Mouse (Mus musculus) kidney, postnatal 10 days (tissue): Measurements from ENCODE around the gene Pigb.

ENCODE experiments used
- DNase-seq: peaks from one replicate; pipeline ENCODE4 v3.0.0; 2021; ENCODE audit warnings: mixed read lengths

The Pigb gene

DNA sequence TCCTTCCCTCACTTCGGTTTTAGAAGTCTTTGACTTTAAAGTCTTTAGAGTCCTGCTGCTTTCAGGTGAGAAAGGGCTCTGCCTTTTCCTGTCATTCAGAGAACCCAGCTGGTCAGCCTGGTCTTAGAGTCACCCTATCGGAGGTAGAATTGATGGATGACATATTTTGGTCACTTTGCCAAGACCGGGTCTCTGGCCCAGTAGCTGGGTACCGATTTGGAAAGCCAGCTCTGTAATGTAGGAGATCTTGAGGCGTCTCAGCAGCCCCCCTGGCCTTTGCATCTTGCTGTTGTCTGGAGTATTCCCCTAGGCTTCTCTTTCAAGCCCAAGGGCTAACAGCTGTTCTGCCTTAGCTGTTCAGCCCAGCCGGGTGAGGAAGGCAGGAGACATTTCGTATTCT lies 5.0 kb upstream of the Pigb start:
- peak; percentile 24 for DNase-seq

DNA sequence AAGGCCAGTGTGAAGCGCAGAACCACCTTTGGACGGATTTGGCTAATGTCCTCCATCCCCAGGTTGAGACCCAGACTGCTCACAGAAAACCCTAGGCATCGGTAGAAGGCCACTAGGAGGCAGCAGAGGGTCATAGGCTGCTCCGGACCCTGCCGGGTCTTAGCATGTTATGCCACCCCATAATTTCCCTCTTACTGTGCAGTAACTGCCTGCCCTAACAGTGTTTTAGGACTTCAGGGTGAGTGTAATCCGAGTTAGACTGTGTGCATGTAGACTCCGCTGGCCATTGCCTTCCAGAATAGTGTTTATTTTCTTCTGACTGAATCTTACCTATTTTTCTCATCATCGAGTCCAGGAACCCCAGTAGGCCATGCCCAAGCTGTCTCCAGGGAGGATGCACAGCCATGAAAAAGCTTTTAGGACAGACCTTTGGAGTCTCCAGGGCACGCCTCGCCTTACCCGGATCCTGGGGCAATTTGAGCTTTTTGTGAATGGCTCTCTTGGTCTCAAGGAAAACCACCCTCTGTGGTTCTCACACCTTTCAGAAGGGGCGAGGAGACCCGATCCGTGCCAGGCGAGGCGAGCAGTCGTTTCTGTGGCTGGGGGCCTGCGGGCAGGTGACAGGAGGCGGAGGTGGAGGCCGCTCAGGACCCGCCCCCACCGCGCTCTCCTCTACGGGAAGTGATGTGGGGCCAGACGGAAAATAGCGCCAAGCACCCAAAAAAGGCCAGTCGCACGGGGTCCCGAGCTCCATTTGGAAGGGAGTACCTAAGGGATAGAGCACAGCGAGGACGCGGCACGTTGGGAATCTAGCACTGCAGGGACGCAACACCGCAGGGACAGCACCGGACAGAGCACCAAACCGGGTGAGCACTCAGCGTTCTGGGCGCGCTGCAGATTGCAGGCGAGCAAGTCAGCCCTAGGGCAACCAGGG lies 4.2 kb upstream of the Pigb start, which contains the start of gene Rab27a:
Rab27a (plus strand) TSS at position 709 of the 934 bp plus-strand sequence.
- peak; percentile 93 for DNase-seq

DNA sequence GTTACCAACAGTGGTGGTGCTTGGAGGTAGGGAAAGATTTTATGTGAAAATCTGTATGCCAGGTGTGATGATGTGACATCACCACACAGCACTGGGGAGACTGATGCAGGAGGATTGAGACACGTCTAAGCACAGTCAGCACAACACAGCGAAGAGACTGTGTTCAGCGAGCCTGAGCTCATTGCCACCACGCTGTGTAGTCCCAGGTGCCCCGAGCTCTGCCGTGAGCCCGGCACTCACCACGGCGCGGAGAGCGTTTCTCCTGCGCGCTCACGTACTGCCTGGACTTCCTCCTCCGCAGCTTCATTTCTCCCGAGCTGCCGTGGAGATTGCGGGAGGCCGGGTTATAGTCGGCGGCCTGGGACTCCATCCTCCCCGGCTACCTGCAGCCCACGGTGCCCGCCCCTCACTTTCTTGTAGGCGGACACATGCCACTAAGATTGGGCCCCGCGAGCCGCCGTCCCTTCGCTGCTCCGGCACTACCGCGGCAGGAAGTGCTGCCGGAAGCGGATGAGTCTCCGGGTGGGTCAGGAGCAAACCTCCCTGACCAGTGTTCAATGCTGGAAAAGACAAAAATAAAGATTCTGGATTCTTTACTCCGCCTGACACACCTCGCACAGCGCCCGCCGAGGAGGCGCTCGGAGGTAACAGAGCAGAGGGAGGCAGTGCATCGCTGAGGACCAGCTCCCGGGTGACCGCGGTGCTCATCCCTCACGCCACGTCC lies 794 bp downstream of the Pigb start:
- DNase-seq: peak; percentile 97

DNA sequence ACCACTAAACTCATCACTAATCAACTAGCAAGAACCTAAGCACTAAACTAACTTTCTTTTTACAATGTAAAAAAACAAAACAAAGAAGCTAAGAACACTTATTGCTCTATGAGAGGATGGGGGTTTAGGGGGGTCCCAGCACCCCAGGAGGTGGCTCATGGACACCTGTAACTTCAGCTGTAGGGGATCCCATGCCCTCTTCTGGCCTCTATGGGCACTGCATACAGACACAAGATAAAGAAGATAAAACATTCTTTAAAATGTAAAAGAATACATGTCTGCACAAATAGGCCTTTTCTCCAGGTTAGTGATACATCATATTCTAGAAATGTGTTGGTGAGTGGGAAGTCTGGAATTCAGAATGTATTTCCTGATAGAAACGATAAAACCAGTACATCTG lies 6.8 kb downstream of the Pigb start:
- no peak for DNase-seq

DNA sequence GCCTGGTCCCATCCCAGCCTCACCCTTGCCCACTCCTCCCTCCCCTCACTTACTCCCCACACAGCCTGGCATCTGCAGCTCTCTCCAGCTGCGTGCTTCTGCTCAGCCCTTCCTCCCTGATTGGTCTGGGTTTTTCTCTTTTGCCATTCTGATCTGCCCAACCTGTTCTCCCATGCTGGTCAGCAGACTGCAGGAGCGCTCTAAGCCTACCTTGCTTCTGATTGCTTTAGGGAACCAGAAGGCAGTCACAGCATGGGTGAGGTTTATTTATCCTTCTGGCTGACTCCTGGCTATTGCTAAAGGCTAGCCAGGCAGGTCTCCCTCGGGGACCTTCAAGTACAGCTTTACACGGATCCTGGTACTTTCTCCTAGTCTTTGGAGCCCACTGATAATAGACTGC lies 8.8 kb downstream of the Pigb start:
- no peak for DNase-seq

DNA sequence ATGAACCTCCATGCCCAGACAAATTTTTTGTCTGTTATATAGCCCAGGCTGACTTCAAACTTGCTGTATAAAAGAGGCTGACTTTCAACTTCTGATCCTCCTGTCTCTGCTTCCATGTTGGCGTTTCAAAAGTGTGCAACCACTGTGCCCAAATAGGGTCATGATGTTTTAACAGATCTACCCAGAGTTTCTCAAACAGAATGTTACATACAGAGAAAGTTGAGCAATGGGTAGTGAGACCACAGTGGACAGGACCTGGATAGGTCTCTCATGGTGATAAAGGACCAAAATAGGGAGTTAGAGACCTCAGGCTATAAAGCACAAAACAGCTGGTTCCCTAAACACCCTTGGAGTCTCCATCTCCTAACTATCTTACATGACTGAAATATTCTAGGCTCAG lies 9.7 kb downstream of the Pigb start:
- DNase-seq: no peak

DNA sequence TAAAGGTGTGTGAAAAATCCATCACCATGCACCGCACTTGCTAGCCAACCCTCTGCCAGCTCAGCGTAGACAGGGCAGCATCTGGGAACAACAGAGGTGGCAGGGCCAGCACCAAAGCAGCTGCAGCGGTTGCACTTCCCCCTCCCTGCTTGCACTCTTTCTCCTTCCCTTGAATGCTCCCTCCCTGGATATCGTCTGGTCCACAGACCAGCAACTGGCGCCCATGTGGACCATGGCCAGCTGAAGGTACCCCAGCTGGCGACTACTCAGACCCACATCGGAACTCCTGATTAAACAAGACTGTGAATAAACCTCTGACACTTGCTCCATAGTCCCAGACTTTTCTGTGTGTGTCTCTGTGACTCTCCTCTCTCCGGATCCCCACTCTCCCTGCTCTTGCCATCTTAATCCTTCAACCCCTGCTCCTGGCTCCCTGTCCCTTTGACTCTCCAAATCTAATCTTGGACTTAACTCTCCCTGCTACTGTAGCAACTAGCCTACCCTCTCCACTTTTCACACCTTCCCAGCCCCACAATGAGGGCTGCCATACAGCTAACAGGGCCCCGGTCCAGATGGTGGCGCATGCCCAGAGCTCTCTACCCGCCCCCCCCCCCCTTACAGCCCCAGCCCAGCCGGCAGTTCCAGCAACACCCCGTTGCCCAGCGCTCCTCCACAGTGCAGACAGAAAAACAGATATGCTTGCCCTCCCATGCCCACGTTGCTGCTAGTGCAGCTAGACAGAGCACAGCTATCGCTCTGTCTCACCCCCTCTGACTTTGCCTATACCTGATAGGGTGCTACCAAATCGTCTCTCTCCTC lies 14.2 kb downstream of the Pigb start:
- DNase-seq: no peak

DNA sequence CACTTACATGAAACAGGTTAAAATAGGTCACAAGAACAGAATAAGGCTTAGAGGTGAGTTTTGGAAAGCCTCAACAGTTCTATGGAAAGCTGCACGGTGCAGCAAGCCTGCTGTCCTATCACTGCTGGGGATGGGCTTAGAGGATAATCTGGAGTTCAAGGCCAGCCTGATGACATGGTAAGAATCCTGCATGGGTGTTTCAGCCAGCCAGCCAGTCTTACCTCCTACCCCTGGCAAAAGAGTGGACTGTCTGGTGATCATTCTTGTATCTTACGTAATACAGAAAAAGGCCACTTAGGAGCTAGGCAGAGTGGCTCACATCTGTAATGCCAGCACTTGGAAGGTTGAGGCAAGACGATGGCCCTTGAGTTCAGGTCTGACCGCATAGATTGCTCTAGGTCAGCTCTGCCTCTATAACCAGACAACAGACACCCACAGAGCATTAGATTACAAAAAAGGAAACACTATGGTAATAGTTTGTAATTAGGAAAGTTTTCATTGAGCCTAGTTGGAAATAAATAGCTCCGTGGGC lies 19.5 kb downstream of the Pigb start:
- no peak for DNase-seq

DNA sequence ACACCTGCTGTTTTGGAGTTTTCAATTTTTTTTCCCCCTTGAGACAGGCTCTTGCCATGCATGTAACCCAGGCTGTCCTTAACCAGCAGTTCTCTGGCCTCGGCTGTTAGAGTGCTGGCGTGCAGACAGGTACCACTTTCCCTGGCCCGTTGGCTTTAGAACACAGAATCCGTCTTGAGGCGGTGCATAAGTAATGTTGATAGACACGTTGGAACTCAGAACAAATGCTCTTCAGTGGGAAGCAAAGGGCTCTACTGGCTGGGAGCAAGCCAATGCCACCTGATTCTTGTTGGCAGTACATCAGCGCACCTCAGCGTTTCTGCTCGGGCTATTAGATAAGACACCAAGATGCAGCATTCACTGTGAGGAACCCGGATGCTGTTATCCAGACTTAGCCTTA lies 20.3 kb downstream of the Pigb start:
- no peak for DNase-seq

DNA sequence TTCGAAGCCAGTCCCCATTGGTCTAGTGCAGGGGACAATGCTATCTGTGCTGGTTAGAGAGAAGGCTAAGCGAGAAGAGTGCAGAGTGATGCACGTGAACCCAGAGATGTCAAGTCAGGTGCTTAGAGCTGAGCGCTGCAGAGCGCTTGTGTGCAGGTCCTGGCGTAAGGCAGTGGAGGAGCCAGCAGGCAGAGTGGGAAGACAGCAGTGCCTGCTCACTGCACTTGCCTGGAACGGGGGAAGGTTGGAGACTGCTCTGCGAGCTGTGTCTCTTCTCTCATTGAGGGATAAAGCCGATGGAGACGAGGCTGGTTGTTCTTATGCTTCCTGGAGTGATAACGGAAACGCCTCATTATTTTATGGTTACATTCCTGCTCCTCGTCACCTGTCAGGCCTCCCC lies 25.5 kb downstream of the Pigb start:
- no peak for DNase-seq

DNA sequence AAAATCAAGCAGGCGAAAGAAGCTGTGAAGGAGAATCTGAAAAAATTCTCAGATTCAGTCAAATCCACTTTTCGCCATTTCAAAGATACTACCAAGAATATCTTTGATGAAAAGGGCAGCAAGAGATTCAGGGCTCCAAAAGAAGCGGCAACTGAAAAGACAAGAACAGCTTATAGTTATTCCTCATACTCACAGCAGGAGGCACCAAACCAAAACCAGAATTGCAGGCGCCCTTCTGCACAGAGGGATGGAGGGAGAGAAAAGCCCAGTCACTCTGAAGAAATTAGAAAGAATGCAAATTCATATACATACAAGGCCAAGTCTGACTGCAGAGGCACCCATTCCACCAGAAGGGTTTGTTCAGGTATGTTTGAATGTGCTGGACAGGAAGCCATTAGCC lies 27.5 kb downstream of the Pigb start:
- no peak for DNase-seq

DNA sequence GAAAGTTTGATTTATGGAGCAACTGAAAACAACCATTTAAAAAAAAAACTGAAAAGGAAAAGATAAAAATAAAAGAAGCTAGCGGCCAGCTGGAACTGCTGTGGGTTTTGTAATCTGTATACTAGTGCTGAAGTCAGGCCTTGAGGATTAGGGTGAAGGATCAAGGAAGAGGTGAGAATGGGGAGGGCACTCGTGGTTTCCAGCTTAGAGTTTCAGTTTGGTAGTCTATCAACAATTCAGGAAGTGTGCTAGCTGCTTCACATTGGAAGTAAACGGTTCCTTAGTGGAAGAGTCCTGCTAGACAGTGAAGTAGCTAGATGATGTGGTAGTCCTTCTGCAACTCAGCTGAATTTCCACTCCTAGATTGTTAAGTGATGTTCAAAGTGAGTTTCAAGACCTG lies 31.8 kb downstream of the Pigb start:
- no peak for DNase-seq

DNA sequence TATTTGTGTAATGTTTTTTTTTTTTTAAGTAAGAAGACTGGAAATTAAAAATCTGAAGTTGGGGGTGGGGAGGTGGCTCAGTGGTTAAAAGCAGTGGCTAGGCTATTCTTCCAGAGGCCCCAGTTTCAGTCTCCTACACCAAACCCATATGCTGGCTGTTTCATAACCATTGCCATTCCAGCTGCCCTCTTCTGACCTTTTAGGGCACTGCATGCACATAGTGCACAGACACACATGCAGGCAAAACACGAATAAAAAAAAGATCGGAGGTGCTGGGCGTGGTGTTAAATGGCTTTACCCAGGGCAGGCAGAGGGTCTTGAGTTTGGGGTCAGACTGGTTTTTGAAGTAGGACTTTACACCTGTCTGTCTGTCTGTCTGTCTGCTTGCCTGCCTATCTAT lies 34.0 kb downstream of the Pigb start:
- DNase-seq: no peak

DNA sequence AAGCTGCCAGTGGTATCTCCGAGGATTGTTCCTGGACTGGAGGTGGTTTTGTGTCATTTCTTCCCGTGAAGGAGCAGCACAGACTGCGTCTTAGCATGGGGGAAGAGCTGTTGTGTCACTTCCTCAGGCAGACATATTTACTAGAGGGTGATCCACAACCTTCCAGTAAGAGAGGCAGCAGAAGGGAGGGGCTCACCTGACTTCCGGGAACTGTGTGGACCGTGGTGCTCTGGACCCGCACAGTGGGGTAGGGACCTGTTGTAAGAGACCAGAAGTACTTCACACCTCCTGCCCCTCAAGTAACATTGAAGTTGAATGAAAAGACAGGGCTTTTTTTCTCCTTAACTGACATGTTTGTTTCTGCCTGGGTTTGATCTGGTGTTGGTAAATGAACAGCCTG lies 35.1 kb downstream of the Pigb start:
- no peak for DNase-seq

DNA sequence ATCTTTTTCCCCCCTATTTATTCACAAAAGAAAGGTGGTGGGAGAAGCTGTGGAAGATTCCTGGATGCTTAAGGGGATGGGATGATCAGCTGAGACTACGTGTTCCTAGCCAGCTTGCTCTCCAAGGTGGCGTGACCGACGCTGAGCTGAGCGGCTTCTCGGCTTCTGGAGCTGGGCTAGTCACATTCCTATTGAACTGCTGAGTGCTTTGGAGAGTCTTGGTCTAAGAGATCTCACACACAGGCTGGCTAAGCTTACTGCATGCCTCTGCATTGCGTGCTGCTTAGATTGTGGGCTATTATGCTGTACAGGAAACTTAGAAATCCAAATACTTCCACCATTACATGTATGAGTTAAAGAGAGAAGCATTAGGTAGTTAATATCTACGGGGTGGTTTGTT lies 36.1 kb downstream of the Pigb start:
- no peak for DNase-seq

DNA sequence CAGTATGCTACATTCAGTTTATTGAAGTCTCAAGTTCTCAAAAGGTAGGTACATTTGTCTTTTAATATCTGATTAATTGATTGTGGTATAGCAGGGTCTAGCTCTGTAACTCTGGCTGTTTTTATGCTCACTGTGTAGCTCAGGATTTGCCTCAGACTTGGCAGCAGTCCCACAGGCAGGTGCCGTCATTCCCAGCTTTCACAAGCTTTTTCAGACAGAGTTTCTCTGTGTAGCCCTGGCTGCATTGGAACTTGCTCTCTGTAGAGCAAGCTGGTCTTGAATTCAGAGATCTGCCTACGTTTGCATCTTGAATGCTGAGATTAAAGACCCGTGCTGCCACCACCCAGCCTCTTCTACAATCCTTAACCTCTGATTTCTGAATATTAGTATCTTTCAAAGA lies 38.0 kb downstream of the Pigb start:
- DNase-seq: no peak

DNA sequence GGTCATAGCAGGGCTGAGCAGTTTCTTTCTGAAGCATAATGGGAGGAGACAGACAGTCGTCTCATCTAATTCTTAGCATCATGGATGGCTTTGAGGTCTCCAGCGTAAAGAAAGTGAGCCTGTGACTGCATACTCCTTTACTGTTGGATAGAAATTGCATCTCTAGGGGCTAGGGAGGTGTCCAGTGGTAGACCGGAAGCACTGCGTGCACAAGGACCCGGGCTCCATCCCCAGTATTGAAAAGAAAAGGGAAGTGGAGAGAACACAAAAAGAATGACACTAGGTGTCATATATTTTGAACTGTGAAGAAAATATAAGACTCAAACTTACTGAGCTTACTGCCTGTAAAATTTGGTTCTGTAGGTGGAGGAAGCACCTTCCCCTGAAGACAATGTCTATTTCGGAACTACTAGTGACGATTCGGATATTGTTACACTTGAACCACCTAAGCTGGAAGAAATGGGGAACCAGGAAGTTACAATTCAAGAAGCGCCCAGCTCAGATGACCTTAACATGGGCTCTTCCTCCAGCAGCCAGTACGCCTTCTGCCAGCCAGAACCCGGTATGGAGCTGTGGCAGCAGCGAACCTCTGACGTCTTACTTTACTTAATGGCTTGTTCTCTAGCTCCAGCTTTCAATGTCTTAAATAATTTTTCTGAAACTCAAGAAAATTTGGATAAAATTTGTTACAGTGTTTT lies 38.7 kb downstream of the Pigb start:
- no peak for DNase-seq

DNA sequence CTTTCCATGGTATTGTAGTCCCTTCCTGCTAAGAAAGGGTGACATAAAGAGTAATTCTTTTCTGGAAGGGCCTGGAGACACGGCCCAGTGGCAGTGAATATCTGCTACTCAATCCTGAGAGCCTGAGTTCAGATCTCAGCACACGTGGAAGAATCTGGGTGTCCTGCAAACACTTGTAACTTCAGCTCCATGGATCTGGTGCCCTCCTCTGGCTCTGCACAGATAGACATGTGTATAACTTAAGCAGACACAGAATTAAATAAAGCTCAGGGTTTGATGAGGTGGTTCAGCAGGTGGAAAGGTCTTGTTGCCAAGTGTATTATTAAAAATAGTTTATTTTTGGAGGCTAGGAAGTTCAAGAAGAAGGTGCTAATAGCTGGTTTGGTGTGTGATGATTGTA lies 39.7 kb downstream of the Pigb start:
- no peak for DNase-seq

DNA sequence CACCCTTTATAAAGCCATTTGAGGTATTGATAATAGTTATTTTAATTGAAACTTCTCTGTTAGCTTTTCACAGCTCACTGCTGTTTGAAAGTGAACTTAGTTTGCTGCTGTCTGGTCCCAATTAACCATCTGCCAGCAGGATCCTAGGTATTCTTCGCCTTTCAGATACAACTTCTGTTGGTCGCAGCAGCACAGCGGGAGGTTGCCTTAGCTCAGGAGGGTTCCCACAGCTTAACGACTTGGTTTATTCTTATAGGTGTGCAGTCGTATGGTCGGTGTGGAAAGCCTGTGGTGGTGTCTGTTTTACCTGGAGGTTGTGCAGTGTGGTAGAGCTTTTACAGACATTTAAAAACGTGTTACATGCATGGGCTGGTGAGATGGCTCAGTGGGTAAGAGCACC lies 43.4 kb downstream of the Pigb start:
- DNase-seq: no peak

DNA sequence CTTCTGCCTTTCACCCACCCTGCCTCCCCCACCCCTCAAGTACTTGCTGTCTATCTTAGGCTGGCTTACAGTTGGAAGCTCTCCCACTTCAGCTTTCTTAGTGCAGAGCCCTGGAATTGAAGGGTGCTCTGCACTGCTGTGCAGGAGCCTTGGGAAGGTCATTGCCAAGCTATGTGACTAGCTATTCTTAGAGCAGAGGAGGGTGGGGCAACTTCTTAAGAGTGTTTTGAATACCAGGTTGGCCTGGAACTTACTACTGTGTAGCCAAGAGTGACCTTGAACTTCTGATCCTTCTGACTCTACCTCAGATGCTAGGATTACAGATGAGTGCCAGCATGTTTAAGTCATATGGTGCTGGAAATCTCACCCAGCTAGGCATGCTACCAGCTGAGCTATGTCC lies 44.0 kb downstream of the Pigb start:
- no peak for DNase-seq

DNA sequence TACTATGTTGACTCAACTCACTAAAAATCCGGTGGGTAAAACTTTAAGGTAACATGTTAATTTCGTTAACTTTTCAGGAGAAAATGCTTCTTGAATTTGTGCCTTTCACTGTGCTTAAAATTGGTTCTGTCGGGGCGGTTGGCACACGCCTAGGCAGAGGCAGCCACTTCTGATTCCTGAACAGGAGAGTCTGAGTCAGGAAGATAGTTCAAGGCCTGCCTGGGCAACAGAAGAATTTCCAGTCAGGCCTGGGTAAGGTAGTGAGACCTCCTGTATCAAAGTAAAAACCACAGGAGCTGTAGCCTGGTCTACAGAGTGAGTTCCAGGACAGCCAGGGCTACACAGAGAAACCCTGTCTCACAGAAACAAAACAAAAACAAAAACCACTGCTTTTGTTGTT lies 47.6 kb downstream of the Pigb start:
- no peak for DNase-seq

DNA sequence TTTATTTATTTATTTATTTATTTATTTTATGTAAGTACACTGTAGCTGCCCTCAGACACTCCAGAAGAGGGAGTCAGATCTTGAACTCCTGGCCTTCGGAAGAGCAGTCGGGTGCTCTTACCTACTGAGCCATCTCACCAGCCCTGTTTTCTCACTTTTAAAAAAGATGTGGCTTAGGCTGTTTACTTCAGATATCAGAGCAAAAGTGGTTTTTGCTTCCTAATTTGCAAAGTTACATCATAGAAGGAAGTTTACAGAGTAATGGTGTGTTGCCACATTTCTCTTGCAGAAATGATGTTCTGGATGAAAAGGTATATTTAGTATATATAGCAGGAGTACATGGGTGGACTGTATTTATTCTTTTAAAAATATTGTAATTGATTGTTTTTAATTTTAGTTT lies 48.8 kb downstream of the Pigb start:
- no peak for DNase-seq

DNA sequence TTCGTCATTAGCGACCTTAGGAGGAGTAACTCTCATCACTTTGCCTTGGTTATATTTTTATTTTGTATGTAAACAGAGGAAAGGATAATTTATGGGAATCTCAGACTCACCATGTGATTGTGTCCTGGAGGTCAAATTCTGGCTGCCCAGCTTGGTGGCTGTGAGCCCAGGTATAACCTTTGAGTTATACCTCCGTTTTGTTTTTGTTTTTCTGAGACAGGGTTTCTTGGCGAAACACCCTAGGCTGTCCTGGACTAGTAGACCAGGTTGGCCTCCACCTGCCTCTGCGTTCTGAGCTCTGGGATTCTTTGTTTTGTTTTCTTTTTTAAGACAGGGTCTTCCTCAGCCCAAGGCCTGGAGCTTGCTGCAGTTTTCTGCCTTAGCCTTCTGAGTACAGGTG lies 51.5 kb downstream of the Pigb start:
- no peak for DNase-seq
